Mouse (Mus musculus) ovary, postnatal 10 days (tissue): ENCODE data around the gene Tlr8.
"Not testable (repeated sequence)": the region's sequence is repeated elsewhere in the genome, so short reads cannot be mapped to it uniquely, and the experiment has no call there.

Experiments used
- DNase-seq: peaks from one replicate; pipeline ENCODE4 v3.0.0; 2022; ENCODE audit warnings: low spot score

The Tlr8 gene

DNA sequence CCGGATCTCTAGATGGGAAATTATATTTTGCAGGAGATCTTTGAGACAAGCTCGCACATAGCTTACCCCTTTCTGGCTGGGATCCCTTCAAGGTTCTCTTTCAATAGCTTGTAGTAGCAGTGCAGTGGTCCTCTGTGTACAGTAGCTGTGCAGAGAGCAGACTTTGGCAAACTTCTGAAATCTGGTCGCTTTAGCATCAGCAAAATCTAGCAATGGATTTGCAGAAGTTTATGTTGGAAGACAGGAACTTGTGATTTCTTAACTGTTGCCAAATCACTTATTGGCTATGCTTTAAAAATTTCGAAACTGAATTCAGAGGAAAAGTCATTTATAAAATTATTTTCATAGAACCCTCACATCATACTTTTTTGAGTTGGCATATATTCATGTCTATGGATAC, at the start of gene Tlr8:
Gene Tlr8 (minus strand): TSS at position 244 of the 400 bp plus-strand sequence.
- no peak for DNase-seq

DNA sequence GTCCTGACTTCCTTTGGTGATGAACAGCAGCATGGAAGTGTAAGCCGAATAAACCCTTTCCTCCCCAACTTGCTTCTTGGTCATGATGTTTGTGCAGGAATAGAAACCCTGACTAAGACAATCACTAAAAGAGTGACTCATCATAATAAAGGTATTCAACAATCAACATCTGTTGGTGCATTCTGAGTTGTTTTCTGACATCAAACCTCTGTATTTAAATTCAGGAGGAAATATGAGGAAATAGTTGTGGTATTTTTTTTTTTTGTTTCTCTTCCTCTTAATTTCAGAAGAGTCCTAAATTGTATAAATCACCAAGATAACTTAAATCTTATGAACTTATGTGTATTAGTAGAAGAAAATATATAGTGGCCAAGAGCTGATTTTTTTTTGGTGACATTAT, 37.9 kb upstream of the Tlr8 start:
- DNase-seq, result not testable (repeated sequence)

DNA sequence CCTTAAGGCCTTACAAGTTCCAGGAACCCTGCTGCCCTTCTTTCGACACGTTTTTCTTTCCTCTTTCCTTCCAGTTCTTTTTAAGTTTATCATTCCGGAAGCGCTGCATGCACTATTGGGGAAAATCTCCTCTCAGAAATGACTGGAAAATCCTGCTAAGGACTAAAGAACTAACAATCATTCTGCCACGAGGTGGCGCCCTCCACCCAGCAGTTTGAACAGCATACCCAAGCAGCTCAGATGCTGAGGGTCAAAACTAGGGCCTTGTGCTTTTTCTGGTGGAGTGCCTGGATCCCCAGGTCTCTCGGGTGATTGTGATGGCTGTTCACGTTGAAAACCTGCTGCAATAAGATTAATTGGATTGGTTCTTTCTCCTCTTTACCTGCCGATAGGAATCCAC, 12.8 kb upstream of the Tlr8 start:
- DNase-seq, result peak; percentile 22

DNA sequence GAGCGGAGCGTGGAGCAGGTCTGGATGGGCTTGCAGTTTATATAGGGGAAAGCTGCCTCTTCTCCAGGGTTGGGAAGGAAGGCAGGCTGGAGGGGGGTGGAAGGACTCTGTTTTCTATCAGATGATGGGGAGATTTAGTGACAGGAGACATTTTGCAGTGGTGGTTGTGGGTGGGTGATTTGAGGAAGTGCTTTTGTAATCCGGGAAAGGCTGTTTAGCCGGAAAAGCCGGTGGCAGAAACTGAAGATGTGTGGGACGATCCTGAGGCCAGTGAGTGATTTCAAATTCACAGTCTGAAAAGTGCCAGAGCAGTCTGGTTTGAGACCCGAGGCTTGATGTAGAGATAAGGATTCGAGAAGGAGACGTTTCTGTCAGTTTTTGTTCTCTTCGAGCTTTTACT, 12.4 kb upstream of the Tlr8 start:
- DNase-seq, result no peak

DNA sequence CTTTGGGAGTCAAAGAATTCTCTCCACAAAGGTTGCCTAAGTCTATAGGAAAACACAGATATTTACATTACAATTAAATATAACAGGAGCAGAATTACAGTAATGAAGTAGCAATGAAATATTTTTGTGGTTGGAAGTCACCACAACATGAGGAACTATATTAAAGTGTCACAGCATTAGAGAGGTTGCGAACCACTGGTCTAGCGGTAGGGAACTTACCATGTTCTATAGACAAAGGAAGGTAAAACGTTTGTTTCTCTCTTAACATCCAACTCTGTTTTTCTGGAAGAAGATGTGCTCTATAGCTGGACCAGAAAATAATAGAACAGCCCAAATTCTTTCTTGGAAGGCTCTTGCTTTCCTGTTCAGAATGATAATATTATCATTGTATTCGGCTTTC, 599 bp downstream of the Tlr8 start:
- no peak for DNase-seq

DNA sequence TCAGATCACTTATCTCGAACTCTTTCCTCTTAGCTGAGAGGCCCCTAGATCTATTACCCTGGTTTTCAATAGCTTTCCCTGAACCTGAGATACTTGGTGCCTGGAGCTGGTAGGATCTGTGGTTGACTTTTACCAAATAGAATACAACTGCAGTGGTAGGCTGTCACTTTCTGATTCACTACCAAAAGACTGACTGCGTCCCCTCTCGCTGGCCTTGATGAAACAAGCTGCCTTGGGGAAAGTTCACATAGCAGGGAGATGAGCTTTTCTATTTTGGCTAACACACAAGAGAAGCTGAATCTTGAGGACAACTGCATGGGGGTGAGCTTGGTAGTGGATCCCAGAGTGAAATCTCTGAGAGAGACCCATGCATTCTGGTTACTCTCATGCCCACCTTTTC, 22.4 kb downstream of the Tlr8 start:
- no peak for DNase-seq

DNA sequence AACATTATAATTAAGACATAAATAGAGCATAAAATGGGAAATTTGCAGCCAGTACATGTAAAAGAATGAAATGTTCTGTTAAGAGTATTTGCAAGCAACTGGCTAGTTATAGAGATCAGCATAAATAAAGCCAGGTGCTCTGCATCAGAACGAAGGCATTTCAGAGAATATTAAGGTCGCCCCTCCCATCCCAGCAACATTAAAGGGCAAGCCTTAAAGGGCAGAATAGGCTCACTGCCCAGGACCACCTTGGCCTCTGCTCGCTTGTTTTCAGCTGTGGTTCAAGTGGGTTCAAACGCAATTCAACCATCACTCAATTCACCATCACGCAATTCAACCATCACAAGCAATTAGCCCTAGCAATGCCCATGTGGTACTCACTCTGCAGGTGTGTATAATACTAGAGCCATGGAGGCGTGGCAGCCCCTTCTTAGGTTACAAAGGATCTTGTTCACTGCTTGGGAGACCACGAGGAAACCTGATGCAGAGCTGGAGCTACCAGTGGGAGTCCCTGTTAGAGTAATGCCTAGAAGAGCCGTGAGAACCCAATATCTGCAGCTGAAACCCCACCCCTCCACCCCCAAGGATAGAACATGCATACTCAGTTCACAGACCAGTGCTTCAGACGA, 24.7 kb downstream of the Tlr8 start:
- no peak for DNase-seq

DNA sequence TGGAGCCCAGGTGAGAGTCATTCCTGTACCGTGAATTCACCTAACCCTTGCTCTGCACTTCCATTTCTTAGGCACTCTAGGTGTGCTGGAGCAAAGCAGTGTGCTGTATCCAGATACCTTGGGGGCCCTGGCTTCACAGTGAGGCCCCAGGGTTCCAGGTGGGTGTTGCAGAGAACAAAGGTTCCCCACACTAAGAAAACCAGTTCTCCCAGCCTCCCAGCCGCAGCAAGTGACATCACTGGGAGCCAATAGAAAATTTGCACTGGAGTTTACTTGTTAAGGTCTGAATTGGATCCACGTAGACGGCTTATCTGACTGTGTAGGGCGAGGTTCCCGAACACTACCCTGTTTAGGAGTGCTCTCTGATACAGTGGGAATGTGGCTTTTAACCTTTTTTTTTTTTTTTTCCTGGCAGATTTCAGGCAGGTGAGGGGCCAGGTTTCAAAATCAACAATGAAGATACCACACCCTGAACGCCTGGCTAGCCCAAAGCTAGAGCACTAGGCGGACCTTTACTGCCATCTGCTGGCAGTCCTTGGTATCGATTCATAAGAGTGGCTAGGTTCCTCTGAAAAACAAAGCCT, 30.9 kb downstream of the Tlr8 start:
- DNase-seq, result no peak

DNA sequence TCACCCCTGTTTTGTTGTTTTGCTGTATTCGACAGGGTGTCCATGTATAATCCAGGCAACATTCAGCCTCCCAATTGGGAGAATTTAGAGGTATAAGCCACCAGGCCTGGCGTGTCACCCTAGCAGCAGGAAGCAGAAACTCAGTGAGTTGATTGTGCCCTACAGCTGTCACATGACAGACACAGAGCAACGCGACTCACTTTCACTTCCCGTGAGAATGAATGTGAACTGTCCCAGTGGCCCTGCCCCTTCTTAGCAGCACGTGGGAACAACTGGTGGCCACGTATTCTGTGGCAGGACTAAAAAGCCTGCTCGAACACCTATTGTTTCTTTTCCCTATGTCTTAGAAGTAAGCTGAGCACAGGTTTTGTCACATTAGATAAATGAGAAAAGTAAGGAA, 33.0 kb downstream of the Tlr8 start:
- no peak for DNase-seq

DNA sequence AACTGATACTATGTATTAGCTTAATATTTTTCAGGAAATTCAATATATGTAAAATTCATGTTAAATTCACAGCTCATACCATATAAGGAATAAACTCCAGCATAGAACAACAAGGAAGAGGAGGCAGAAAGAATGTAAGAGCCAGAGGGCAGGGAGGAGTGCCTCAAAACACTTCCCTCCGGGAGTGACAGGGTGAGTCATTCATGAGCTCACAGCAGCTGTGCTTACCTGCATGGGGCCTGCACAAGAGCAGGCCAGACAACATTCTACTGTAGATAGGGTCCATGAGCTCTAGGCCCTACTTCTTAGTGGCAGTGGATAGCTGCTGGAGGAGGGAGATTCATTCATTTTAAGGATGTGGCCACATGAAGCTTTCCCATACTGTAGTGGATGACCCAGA, 34.3 kb downstream of the Tlr8 start:
- DNase-seq, result no peak

DNA sequence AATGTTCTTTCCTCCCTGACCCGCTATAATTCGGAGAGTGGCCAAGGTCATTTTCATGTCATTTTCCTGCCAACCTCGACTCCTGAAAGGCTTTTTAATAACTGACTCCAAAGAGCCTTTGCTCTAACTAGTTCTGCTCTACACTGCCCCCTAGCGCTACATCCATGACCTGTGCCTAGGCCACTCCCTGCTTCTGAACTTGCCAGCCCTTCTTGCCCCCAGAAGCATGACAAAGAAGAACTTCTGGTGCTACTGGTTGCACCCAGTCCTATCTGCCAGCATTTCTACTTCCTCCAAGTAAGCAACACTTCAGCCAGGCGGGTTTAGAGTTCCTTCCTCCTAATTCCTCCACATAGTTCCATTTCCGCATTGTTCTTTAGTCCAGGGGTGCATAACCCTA, 34.9 kb downstream of the Tlr8 start:
- no peak for DNase-seq

DNA sequence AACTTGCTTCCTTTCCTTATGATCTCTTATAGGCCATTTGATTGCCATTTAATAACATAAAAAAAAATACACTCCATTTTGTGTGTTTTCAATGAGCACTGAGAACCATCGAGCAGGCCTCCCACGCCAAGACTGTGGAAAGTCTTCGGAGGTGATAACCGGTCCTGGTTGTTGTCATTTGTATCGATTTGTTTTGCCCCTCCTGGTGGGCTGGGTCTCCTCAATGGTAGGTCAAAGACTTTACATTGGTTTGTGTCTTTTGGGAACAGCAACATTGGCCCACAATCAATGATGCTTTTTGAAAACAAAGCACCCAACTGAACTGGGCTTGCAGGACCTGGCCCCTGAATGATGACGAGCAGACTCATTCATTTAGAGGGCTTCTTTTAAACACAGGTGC, 36.4 kb downstream of the Tlr8 start:
- DNase-seq, result no peak

DNA sequence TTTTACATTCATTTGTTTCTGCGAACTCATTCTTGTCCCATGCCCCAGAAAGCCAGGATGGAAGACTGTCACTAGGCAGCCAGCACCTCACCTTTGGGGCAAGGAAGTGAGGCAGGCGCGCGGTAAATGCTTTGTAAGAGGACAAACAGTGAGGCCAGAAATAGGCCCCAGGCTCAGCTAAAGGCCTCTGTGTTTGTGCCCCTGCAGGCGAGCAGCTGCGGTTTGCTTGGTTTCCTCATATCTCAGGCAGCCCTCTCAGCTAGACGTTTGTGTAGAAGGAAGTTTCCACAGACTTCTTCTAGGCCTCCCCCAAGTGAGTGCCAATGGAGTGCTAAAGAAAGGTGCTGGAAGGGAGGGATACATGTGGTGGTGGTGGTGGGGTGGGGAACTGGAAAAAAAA, 37.0 kb downstream of the Tlr8 start:
- no peak for DNase-seq

DNA sequence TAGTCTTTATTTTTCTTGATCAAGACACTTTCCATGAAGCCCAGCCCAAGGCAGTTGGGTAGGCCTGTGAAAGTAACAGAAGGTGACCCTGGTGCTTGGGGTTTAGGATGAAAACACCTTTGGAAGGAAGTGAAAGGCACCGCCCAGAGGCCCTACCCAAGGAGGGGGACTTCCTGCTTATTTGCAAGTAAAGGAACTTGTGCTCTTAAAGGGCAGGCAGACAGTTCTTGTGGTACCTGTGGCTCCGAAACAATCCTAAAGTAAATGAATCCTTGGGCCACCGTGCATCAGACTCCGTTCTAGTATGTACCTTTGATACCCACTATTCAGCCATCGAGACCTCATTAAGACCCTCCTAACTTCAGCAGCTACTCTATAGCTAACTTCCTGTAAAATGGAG, 37.6 kb downstream of the Tlr8 start:
- no peak for DNase-seq

DNA sequence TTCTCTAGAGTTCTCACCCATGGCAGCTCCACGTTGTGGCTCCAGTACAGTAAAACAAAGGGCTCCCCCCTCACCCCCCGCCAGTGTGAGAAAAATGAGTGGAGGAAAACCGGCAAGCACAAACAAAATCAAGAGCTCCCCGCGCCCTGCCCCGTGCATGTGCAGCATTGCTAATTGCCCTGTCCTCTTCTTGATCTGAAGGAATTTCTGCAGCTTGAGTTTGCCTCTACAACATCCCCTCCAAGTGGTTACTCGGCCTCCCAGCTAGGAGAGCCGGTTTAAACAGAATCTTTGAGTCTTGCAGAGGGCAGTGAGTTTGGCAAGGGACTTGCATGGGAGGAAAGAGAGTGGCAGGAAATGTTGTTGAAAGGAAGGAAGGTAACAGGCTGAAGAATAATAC, 51.4 kb downstream of the Tlr8 start:
- DNase-seq, result no peak

DNA sequence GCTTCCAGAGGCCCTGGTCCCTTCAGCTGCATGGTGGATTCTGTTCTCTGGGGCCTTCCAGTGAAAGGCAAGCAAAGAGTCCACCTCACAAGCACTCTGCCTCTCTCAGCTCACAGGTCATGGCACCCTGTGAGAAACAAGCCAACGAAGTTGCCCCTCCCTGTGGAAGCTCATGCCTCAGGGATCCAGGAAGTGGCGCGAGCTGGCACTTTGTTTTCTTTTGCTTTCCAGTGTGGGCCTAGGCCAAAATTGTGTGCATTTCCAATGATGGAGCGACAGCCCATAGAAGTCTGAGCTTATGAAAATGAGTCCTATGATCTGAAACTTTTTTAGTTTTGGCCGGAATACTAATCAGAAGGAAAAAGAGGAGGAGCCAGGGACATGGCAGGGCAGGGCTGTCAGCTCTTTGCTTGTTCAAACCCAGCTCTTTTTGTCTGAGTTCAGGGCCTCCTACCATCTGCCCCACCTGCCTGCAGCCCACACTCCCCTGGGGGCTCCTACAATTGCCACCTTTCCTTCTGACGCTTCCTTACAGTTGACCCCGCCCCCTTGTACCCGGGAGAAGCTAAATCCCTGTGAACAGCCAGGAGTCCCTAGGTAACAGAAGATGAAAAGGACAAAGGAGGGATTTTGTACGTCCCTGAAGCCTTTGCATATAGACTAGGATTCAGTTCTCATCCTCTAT, 52.1 kb downstream of the Tlr8 start:
- DNase-seq, result no peak

DNA sequence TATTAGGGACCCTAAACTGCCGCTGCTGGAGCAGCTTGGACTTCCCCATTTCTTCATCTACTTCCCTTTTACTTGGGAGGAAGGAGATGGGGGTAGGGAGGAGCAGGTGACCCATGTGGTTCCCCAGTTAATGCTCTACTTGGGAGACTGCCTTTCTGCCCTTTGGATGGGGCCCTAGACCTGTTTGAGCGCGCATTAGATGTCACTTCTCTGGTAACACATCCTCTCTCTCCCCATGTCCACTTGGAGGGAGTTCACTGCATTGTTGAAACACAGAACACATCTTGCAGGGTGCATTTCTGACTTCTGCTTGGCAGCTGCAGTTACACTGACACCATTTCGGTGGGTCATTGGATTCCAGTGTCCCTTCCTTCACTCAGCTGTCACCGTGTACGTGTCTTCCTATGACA, 53.8 kb downstream of the Tlr8 start:
- no peak for DNase-seq

DNA sequence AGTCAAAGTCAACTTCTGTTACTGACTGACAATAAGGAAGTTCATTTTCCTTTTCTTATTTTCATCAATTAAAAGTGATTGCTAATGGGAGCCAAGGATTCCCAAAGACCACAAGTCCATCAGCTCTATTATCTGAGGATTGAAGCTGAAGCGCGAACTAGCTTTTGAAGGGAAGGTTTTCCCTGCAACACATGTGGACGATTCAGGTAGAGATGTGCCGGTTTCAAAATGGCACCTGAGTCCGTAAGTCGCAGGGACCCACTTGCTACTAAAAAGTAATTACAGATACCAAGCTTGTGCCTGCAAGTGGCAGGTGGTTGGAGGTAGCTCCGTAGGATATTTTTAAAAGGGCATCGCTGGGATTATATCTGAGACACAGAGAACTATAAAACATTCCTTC, 54.3 kb downstream of the Tlr8 start:
- DNase-seq, result no peak

DNA sequence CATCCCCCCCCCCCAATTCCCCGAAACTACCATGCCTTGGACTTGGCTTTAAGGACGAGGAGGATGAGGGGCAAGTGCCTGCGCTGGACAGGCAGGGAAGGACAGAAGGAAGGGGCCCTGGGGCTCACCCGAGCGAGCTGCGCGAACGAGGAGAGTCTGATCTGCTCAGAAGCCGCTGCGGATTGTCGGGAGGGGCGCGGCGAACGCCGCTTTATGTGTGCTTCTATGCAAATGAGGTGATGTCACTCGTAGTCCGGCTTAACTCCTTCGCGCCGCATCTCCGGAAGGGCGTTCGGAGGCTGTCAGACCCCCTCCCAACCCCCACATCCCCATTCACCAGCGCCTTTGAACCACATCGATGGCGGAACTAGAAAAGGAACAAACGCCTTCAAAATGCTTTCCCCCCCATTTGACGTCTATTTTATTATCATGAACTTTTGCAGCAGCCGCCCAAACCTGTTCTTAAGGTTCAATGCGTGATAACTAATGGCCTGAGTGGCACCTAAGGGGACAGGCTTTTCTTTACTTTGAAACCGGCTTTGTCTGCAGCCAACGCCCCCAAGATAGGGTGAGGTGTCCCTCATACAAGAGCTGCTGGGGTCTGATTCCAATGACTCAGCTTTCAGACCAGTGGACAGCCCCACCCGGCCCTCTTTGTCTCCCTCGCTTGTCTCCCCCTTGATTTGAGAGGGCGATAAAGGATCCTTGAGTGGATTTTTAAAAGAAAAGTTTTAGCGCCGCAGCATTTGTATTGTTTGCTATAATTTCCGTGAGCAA, 55.0 kb downstream of the Tlr8 start, which contains the start of gene Tmsb4x:
Gene Tmsb4x (minus strand): TSS at position 338 of the 777 bp plus-strand sequence.
- peak; percentile 65 for DNase-seq

DNA sequence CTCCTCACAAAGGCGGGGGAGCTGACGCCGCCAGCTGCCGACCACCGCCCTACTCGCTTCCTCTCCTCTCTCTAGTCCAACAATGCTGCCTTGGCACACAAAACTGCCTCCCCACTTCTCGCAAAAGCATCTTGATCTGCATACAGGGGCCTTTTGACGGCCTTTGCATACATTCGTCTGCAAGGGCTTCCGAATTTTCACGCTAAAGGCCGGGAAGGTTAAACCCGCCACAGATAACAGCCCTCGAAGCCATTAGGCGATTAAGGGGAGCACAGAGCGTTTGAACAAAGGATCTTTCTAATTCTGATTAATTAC, 55.7 kb downstream of the Tlr8 start:
- DNase-seq, result no peak

DNA sequence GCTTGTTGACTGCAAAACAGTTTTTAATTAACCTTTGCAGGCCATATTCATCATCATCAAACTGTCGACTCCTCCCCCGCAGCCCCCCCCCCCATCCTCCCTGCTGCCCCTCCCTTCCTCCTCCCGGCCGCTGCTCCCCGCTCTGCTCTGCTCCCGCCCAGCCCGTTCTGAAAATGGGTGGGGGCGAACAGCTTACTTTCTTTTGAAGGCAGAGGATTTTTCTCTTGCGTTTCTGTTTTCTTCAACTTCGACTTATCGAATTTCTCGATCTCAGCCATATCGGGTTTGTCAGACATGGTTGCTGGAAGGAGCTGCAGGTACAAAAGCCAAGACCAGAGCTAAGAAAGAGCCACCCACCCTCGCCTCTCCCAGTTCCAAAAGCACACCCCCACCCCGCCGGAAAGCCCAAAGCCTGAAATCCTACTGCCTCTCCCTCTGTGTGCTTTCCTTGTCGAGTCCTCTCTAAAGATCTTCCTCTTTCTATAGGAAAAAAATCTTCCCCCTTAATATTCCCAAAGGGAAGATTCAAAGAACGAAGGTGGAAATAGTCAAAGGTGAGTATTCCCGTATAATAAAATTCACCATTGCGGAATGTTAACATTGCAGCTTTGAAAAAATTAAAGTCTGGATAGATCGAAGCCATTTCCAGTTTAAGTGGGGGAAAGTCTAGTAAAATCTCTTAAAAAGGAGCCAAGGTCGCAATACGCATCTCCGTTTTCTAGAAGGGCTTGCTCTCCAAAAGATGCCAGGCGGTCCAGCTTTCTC, 56.2 kb downstream of the Tlr8 start:
- no peak for DNase-seq

DNA sequence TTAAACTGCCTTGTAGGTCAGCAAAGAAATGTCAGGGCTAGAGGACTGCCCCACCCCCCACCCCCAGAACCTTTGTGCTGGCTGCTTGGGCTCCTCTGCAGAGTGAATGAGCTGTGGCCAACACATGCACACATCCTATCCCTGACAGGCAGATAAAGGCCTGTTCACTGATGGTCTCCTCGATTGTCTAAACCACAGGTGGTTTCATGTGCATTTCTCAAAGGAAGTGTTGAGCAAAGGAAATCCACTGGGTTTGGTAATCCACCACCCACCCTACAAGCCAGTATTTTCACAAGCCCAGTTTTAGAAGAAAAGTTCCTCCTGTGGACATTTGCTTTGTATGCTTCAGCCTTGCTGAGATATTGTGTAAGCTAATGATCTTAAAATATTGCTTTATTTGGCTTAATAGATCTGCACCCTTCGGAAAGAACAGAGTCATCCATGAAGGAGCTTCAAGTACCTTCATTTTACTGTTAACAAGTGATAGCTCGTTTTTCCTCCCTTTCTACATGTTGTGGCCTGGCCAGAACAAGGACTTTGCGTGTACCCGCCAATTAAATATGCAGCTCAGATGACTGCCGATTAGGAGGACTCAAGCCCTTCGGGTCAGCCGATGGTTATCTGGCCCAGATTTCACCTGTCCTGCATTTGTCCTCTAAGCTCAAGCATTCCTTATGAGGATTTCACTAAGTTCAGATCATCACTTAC, 58.2 kb downstream of the Tlr8 start:
- no peak for DNase-seq
